Mouse (Mus musculus) stomach, postnatal 0 days (tissue): ENCODE results near the gene Dagla. TPM values are rescaled to one million over a fixed set of nuclear protein-coding genes. Genes with fewer than 3 reads are reported as not detected.
A peak's percentile ranks its signal among the peaks of the same experiment; 100 is the strongest.

Source experiments
- ATAC-seq: fragments of 200-750 bp; cut with Nextera tagmentation; 2 replicates; pipeline ENCODE4 v1.8.0; 2017; ENCODE audit not compliant: low FRiP score, low TSS enrichment
- DNase-seq: peaks from one replicate; pipeline ENCODE4 v3.0.0-alpha.2; 2016; ENCODE audit warnings: low spot score
- H3K27ac ChIP-seq: fragments of 300-500 bp; sonication (generic); replicated peaks from 2 replicates; pipeline ENCODE4 v1.5.1; 2014; ENCODE audit warnings: mild to moderate bottlenecking, control low read depth
- H3K27me3 ChIP-seq: fragments of 300-500 bp; sonication (generic); 2 replicates; pipeline ENCODE4 v1.6.1; 2014; ENCODE audit warnings: low read length; ENCODE audit not compliant: control insufficient read depth, insufficient read depth
- H3K36me3 ChIP-seq: fragments of 300-500 bp; sonication (generic); 2 replicates; pipeline ENCODE4 v1.6.1; 2014; ENCODE audit warnings: low read length, mixed read lengths; ENCODE audit not compliant: control insufficient read depth, insufficient read depth
- H3K4me1 ChIP-seq: fragments of 300-500 bp; sonication (generic); replicated peaks from 2 replicates; pipeline ENCODE4 v1.6.1; 2014; ENCODE audit warnings: antibody characterized with exemption; ENCODE audit not compliant: control insufficient read depth, insufficient read depth
- H3K4me2 ChIP-seq: fragments of 300-500 bp; sonication (generic); replicated peaks from 2 replicates; pipeline ENCODE4 v1.6.1; 2014; ENCODE audit warnings: low read depth, mild to moderate bottlenecking, control low read depth, moderate library complexity
- H3K4me3 ChIP-seq: fragments of 300-500 bp; sonication (generic); 2 replicates; pipeline ENCODE4 v1.5.1; 2014; ENCODE audit warnings: low read depth, low read length, control low read depth
- H3K9ac ChIP-seq: fragments of 300-500 bp; sonication (generic); 2 replicates; pipeline ENCODE4 v1.6.1; 2014; ENCODE audit warnings: mild to moderate bottlenecking, low read length, control low read depth, mixed read lengths
- H3K9me3 ChIP-seq: fragments of 300-500 bp; sonication (generic); 2 replicates; pipeline ENCODE4 v1.6.1; 2016; ENCODE audit warnings: low read length; ENCODE audit not compliant: control insufficient read depth
- CTCF ChIP-seq: IDR thresholded peaks from 2 replicates; pipeline ENCODE4 v1.5.1; 2016; ENCODE audit warnings: antibody characterized with exemption, low read depth, mild to moderate bottlenecking, moderate library complexity
- EP300 ChIP-seq: optimal IDR thresholded peaks from 2 replicates; pipeline ENCODE3; 2016; ENCODE audit warnings: antibody characterized with exemption
- WGBS: fragments of 180-500 bp; shearing (Covaris S2); extraction: QIAGEN DNeasy Blood & Tissue Kit; methylation state at CpG from one replicate; pipeline ENCODE4 v1.1.7; 2014; 5-methylcytosine and 5-hydroxymethylcytosine counted together
- polyA plus RNA-seq: library from polyadenylated mRNA; unstranded; fragments of >200 nt; fragmentation: Nextera tagmentation; extraction: Ambion mirVana; gene quantifications from 2 replicates; pipeline ENCODE4 v1.2.1, GENCODE M21; 2015

Gene Dagla
- polyA plus RNA-seq, 1 experiment from 2014 or later = 1.3 TPM

- Histone ChIP-seq H3K27me3 (no peaks in the 10 kb centered on the region), H3K4me2 (no peak overlapping the region), H3K4me1 (no peaks in the 10 kb centered on the region), H3K9me3 (no peaks in the 10 kb centered on the region), H3K27ac (no peak overlapping the region), H3K4me3 (no peak overlapping the region), H3K9ac (no peak overlapping the region), H3K36me3 (no peaks in the 10 kb centered on the region)
- 25% methylated on average over 12 of the region's 12 CpGs for WGBS
- TF ChIP-seq CTCF (0 out of 2 replicates have a peak, but pooled peaks have one; percentile 20), EP300 (no peak)
- DNase-seq = peak; percentile 56
- ATAC-seq = no peak
Measured at GRCm38 (mm10) chr19:10341817-10342439, 37.3 kb upstream of the Dagla start.

- no peaks in the 10 kb centered on the region for H3K27me3 ChIP-seq
- no peak overlapping the region for H3K27ac ChIP-seq
- TF ChIP-seq CTCF (peak; percentile 86), EP300 (no peak)
- no peak for ATAC-seq
- no peaks in the 10 kb centered on the region for H3K9me3 ChIP-seq
- H3K36me3 ChIP-seq = no peaks in the 10 kb centered on the region
- no peak overlapping the region for H3K4me2 ChIP-seq
- WGBS = 18% methylated on average over 11 of the region's 11 CpGs
- H3K9ac ChIP-seq = no peak overlapping the region
- H3K4me1 ChIP-seq = no peaks in the 10 kb centered on the region
- DNase-seq = peak; percentile 61
- no peak overlapping the region for H3K4me3 ChIP-seq
Measured at GRCm38 (mm10) chr19:10341152-10341551, 36.5 kb upstream of the Dagla start.

GRCm38 (mm10) chr19:10340661-10341060, 36.0 kb upstream of the Dagla start:
- ATAC-seq (no peak), DNase-seq (no peak)
- no peaks in the 10 kb centered on the region for H3K27me3 ChIP-seq
- H3K4me3 ChIP-seq = no peak overlapping the region
- H3K4me1 ChIP-seq = no peaks in the 10 kb centered on the region
- H3K4me2 ChIP-seq = no peak overlapping the region
- no peaks in the 10 kb centered on the region for H3K9me3 ChIP-seq
- WGBS = 44% methylated on average over 5 of the region's 5 CpGs
- H3K36me3 ChIP-seq = no peaks in the 10 kb centered on the region
- TF ChIP-seq CTCF = no peak
- no peak for TF ChIP-seq EP300
- no peak overlapping the region for H3K27ac ChIP-seq
- no peak overlapping the region for H3K9ac ChIP-seq

GRCm38 (mm10) chr19:10339271-10339670, 34.6 kb upstream of the Dagla start:
- no peaks in the 10 kb centered on the region for H3K4me1 ChIP-seq
- H3K9ac ChIP-seq = no peak overlapping the region
- no peaks in the 10 kb centered on the region for H3K9me3 ChIP-seq
- TF ChIP-seq EP300 (no peak), CTCF (no peak)
- no peak overlapping the region for H3K4me2 ChIP-seq
- ATAC-seq = no peak
- H3K27ac ChIP-seq = no peak overlapping the region
- 31% methylated on average over 5 of the region's 5 CpGs for WGBS
- no peaks in the 10 kb centered on the region for H3K27me3 ChIP-seq
- H3K4me3 ChIP-seq = no peak overlapping the region
- no peak for DNase-seq
- H3K36me3 ChIP-seq = no peaks in the 10 kb centered on the region

GRCm38 (mm10) chr19:10338724-10339123, 34.0 kb upstream of the Dagla start:
- WGBS = 69% methylated on average over 4 of the region's 4 CpGs
- no peaks in the 10 kb centered on the region for H3K27me3 ChIP-seq
- H3K4me1 ChIP-seq = no peaks in the 10 kb centered on the region
- TF ChIP-seq EP300 = no peak
- no peak for TF ChIP-seq CTCF
- no peak overlapping the region for H3K9ac ChIP-seq
- H3K4me3 ChIP-seq = no peak overlapping the region
- no peaks in the 10 kb centered on the region for H3K36me3 ChIP-seq
- ATAC-seq = no peak
- no peak overlapping the region for H3K4me2 ChIP-seq
- H3K9me3 ChIP-seq = no peaks in the 10 kb centered on the region
- no peak for DNase-seq
- H3K27ac ChIP-seq = no peak overlapping the region

GRCm38 (mm10) chr19:10334467-10334866, 29.8 kb upstream of the Dagla start:
- Histone ChIP-seq H3K4me3 (no peak overlapping the region), H3K27me3 (no peaks in the 10 kb centered on the region), H3K9ac (no peak overlapping the region), H3K9me3 (no peaks in the 10 kb centered on the region), H3K4me1 (no peaks in the 10 kb centered on the region), H3K36me3 (no peaks in the 10 kb centered on the region), H3K4me2 (no peak overlapping the region), H3K27ac (no peak overlapping the region)
- DNase-seq = no peak
- TF ChIP-seq EP300 (no peak), CTCF (no peak)
- WGBS = 72% methylated on average over 4 of the region's 4 CpGs
- no peak for ATAC-seq
